Mouse (Mus musculus): ENCODE measurements around the gene Tedc1.

- TF ChIP-seq MYOD1 (IDR thresholded peaks at IDR 0.05; ENCODE audit: control insufficient read depth, insufficient read length, low read depth) (no peak), CTCF (IDR thresholded peaks at IDR 0.05; ENCODE audit: control insufficient read depth, insufficient read depth, insufficient read length) (no peak), USF1 (IDR thresholded peaks at IDR 0.05; ENCODE audit: low read depth) (no peak), CEBPB (IDR thresholded peaks at IDR 0.05; ENCODE audit: low read depth) (no peak), MAX (IDR thresholded peaks at IDR 0.05) (no peak), MYOG (IDR thresholded peaks at IDR 0.05; ENCODE audit: control insufficient read depth, extremely low read depth, insufficient read length) (no peak)
These were observed 23.7 kb upstream of the Tedc1 start for GRCm38 (mm10) chr12:113132567-113132966.

All from C2C12 (cell line).